8 mouse cellular contexts compared by ENCODE assay signal in the genomic region with DNA sequence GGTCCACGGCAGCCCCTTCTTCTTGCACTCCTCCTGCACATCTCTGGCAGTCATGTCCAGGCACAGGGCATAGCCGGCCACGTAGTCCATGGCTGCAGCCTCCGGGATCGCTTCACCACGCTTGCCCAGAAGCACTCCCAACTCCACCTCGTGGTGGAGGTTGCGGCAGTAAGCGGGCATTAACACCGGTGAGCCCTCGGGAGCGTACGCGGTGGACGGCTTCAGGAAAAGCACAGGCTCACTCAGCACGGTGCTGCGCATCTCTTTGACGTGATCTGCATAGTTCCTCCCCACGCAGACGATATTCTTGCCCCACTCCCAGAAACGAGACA. TPM values are rescaled to one million over a fixed set of nuclear protein-coding genes. Genes with fewer than 3 reads are reported as not detected.
DNase-seq lines count a peak whose midpoint lies in the region; ATAC-seq and TF ChIP-seq lines count a peak whose summit lies in the region.

No protein-coding gene starts in this region.

- H3K36me3 ChIP-seq in kidney, postnatal 0 days (ENCODE audit: insufficient read depth, low read length): 0 out of 2 replicates have a peak, but pooled peaks cover 3% of the 10 kb centered on the region
- H3K36me3 ChIP-seq in hindbrain, embryonic 14.5 days (replicated peaks; ENCODE audit: control insufficient read depth, insufficient read depth): peaks cover 21% of the 10 kb centered on the region
- H3K36me3 ChIP-seq in midbrain, embryonic 15.5 days (replicated peaks): peaks cover 3% of the 10 kb centered on the region; the same call in 1 of the 2 replicates

- peak overlapping the region; percentile 64 for H3K9ac ChIP-seq in kidney, postnatal 0 days (ENCODE audit: low read depth, low read length)
- H3K9ac ChIP-seq in hindbrain, embryonic 14.5 days: peak overlapping the region; percentile 81
- H3K9ac ChIP-seq in midbrain, embryonic 15.5 days: peak overlapping the region; percentile 68

- H3K9me3 ChIP-seq in kidney, postnatal 0 days (replicated peaks; ENCODE audit: low read length): no peaks in the 10 kb centered on the region
- H3K9me3 ChIP-seq in hindbrain, embryonic 14.5 days (ENCODE audit: control insufficient read depth, low read length): no peaks in the 10 kb centered on the region
- H3K9me3 ChIP-seq in midbrain, embryonic 15.5 days: no peaks in the 10 kb centered on the region

- no peaks in the 10 kb centered on the region for H3K27me3 ChIP-seq in kidney, postnatal 0 days (ENCODE audit: insufficient read depth, low read length)
- no peaks in the 10 kb centered on the region for H3K27me3 ChIP-seq in hindbrain, embryonic 14.5 days (ENCODE audit: control insufficient read depth, insufficient read depth, low read length)
- H3K27me3 ChIP-seq in midbrain, embryonic 15.5 days (replicated peaks): no peaks in the 10 kb centered on the region

- ATAC-seq in kidney, postnatal 0 days (replicated peaks; ENCODE audit: low FRiP score, low read depth): peak; percentile 21
- peak; percentile 52 for ATAC-seq in common myeloid progenitor, adult 5-6 weeks (replicated peaks; ENCODE audit: low read depth, poor library complexity, severe bottlenecking)
- peak; percentile 59; the same call in 1 of the 2 replicates for ATAC-seq in hindbrain, embryonic 14.5 days (ENCODE audit: low FRiP score)
- ATAC-seq in midbrain, embryonic 15.5 days (replicated peaks): peak; percentile 78; the same call in 1 of the 2 replicates

- under 1% methylated on average over 21 of the region's 21 CpGs for WGBS in kidney, postnatal 0 days
- under 1% methylated on average over 21 of the region's 21 CpGs for WGBS in hindbrain, embryonic 14.5 days
- 0% methylated on average over 21 of the region's 21 CpGs for WGBS in midbrain, embryonic 15.5 days

- peak overlapping the region; percentile 68 for H3K4me3 ChIP-seq in kidney, postnatal 0 days (replicated peaks; ENCODE audit: low read depth, low read length)
- H3K4me3 ChIP-seq in hindbrain, embryonic 14.5 days (replicated peaks; ENCODE audit: low read length): peak overlapping the region; percentile 63
- H3K4me3 ChIP-seq in midbrain, embryonic 15.5 days: peak overlapping the region; percentile 98

- peak; percentile 45; the same call in 1 of the 2 replicates for TF ChIP-seq CTCF in kidney, postnatal 0 days (IDR thresholded peaks at IDR 0.05; ENCODE audit: low read depth)

- no peak for DNase-seq in kidney, postnatal 0 days (ENCODE audit: low spot score)
- DNase-seq in kidney, postnatal 36 days: no peak
- no peak for DNase-seq in hindbrain, embryonic 14.5 days (ENCODE audit: low spot score)
- no peak for DNase-seq in spleen, postnatal 10 days (ENCODE audit: low spot score in 2 of 2)
- DNase-seq in kidney, postnatal 25 days: no peak
- DNase-seq in cerebellum, adult 9-11 months: no peak

- H3K4me1 ChIP-seq in kidney, postnatal 0 days (replicated peaks; ENCODE audit: insufficient read depth, low read length): 0 out of 2 replicates have a peak, but pooled peaks cover 8% of the 10 kb centered on the region
- peaks cover 20% of the 10 kb centered on the region for H3K4me1 ChIP-seq in hindbrain, embryonic 14.5 days (replicated peaks; ENCODE audit: control insufficient read depth, insufficient read depth, low read length)
- peaks cover 26% of the 10 kb centered on the region for H3K4me1 ChIP-seq in midbrain, embryonic 15.5 days

- peak overlapping the region; percentile 85 for H3K27ac ChIP-seq in kidney, postnatal 0 days
- H3K27ac ChIP-seq in hindbrain, embryonic 14.5 days: peak overlapping the region; percentile 93
- peak overlapping the region; percentile 97 for H3K27ac ChIP-seq in midbrain, embryonic 15.5 days

- peak overlapping the region; percentile 81 for H3K4me2 ChIP-seq in kidney, postnatal 0 days (ENCODE audit: low read length)
- peak overlapping the region; percentile 94 for H3K4me2 ChIP-seq in hindbrain, embryonic 14.5 days (replicated peaks)
- peak overlapping the region; percentile 95 for H3K4me2 ChIP-seq in midbrain, embryonic 15.5 days

RNA-seq across cellular contexts. Expression of gene Fahd1, which starts 0.5 kb away (rescaled TPM):
- polyA plus RNA-seq in kidney, postnatal 0 days (2015; fragmentation: Nextera tagmentation; extraction: Ambion mirVana): 88.0 and 90.7 TPM in 2 replicates
- 24.6 and 25.9 TPM in 2 replicates for total RNA-seq in common myeloid progenitor, adult 5-6 weeks (2017)
- 22.4 and 23.3 TPM in 2 replicates for polyA plus RNA-seq in hindbrain, embryonic 14.5 days (2014; fragmentation: Nextera tagmentation; extraction: Ambion mirVana)
- polyA plus RNA-seq in midbrain, embryonic 15.5 days (2015; fragmentation: Nextera tagmentation; extraction: Ambion mirVana): 19.1 TPM in 2 replicates

RNA-seq across cellular contexts. Expression of gene Hagh, which starts 9.8 kb away (rescaled TPM):
- polyA plus RNA-seq in kidney, postnatal 0 days (2015; fragmentation: Nextera tagmentation; extraction: Ambion mirVana): 99.7 and 101 TPM in 2 replicates
- total RNA-seq in common myeloid progenitor, adult 5-6 weeks (2017): 21.5 and 26.7 TPM in 2 replicates
- polyA plus RNA-seq in hindbrain, embryonic 14.5 days (2014; fragmentation: Nextera tagmentation; extraction: Ambion mirVana): 71.5 and 73.0 TPM in 2 replicates
- polyA plus RNA-seq in midbrain, embryonic 15.5 days (2015; fragmentation: Nextera tagmentation; extraction: Ambion mirVana): 61.5 and 66.8 TPM in 2 replicates

RNA-seq across cellular contexts. Expression of gene Igfals, which starts 16.1 kb away (rescaled TPM):
- 6.8 and 8.2 TPM in 2 replicates for polyA plus RNA-seq in kidney, postnatal 0 days (2015; fragmentation: Nextera tagmentation; extraction: Ambion mirVana)
- not detected in 2 replicates for total RNA-seq in common myeloid progenitor, adult 5-6 weeks (2017)
- polyA plus RNA-seq in hindbrain, embryonic 14.5 days (2014; fragmentation: Nextera tagmentation; extraction: Ambion mirVana): 0.09 TPM in 1 of 2 replicates, not detected in the other
- polyA plus RNA-seq in midbrain, embryonic 15.5 days (2015; fragmentation: Nextera tagmentation; extraction: Ambion mirVana): 0.10 TPM in 1 of 2 replicates, not detected in the other

RNA-seq across cellular contexts. Expression of gene Nubp2, which starts 36.5 kb away (rescaled TPM):
- 55.9 and 57.5 TPM in 2 replicates for polyA plus RNA-seq in kidney, postnatal 0 days (2015; fragmentation: Nextera tagmentation; extraction: Ambion mirVana)
- 35.6 and 45.6 TPM in 2 replicates for total RNA-seq in common myeloid progenitor, adult 5-6 weeks (2017)
- 67.4 and 72.8 TPM in 2 replicates for polyA plus RNA-seq in hindbrain, embryonic 14.5 days (2014; fragmentation: Nextera tagmentation; extraction: Ambion mirVana)
- polyA plus RNA-seq in midbrain, embryonic 15.5 days (2015; fragmentation: Nextera tagmentation; extraction: Ambion mirVana): 61.2 and 65.7 TPM in 2 replicates

RNA-seq across cellular contexts. Expression of gene Spsb3, which starts 36.7 kb away (rescaled TPM):
- polyA plus RNA-seq in kidney, postnatal 0 days (2015; fragmentation: Nextera tagmentation; extraction: Ambion mirVana): 53.4 and 55.9 TPM in 2 replicates
- 14.8 and 21.5 TPM in 2 replicates for total RNA-seq in common myeloid progenitor, adult 5-6 weeks (2017)
- polyA plus RNA-seq in hindbrain, embryonic 14.5 days (2014; fragmentation: Nextera tagmentation; extraction: Ambion mirVana): 75.0 and 82.0 TPM in 2 replicates
- polyA plus RNA-seq in midbrain, embryonic 15.5 days (2015; fragmentation: Nextera tagmentation; extraction: Ambion mirVana): 94.1 and 97.2 TPM in 2 replicates

Comparison
In these comparisons a context has a peak if more than half of its experiments do, and no peak if none do; other contexts are left out.
1. ATAC-seq: peak in every context shown above with its lines; median percentile 78 in midbrain, embryonic 15.5 days; 59 in hindbrain, embryonic 14.5 days; 52 in common myeloid progenitor, adult 5-6 weeks; 21 in kidney, postnatal 0 days.